Comparison of ENCODE assay signal across 8 mouse cellular contexts in genomic region chr13:104179176-104179888, GRCm38 (mm10). TPM values are rescaled to one million over a fixed set of nuclear protein-coding genes. Genes with fewer than 3 reads are reported as not detected.
A peak's percentile ranks its signal among the peaks of the same experiment; 100 is the strongest.
DNase-seq lines count a peak whose midpoint lies in the region; ATAC-seq and TF ChIP-seq lines count a peak whose summit lies in the region.

No protein-coding gene starts in this region.

- H3K4me3 ChIP-seq in left cerebral cortex, adult 2 months: peak overlapping the region; percentile 73
- peak overlapping the region; percentile 73 for H3K4me3 ChIP-seq in intestine, embryonic 14.5 days (ENCODE audit: low read depth, low read length)
- H3K4me3 ChIP-seq in neural tube, embryonic 12.5 days: peak overlapping the region; percentile 84

- H3K27me3 ChIP-seq in intestine, embryonic 14.5 days (replicated peaks; ENCODE audit: control insufficient read depth, insufficient read depth, low read length): no peaks in the 10 kb centered on the region
- no peaks in the 10 kb centered on the region for H3K27me3 ChIP-seq in neural tube, embryonic 12.5 days (replicated peaks)

- peaks cover 23% of the 10 kb centered on the region for H3K36me3 ChIP-seq in intestine, embryonic 14.5 days (ENCODE audit: control insufficient read depth, insufficient read depth, low read length)
- H3K36me3 ChIP-seq in neural tube, embryonic 12.5 days: peaks cover 9% of the 10 kb centered on the region; the same call in 1 of the 2 replicates

- WGBS in intestine, embryonic 14.5 days: 19% methylated on average over 13 of the region's 13 CpGs
- 27% methylated on average over 13 of the region's 13 CpGs for WGBS in neural tube, embryonic 12.5 days

- TF ChIP-seq CTCF in left cerebral cortex, adult 2 months (IDR thresholded peaks at IDR 0.05): no peak

- DNase-seq in left cerebral cortex, adult 2 months (ENCODE audit: extremely low spot score in 1 of 2, low spot score in 2 of 2): no peak
- no peak for DNase-seq in left cerebral cortex, postnatal 25 days (ENCODE audit: low spot score in 2 of 2)
- DNase-seq in c-Kit-positive CD71-positive TER-119-positive erythroid progenitor cells, embryonic 14.5 days (ENCODE audit: low spot score): peak; percentile 61
- no peak for DNase-seq in intestine, embryonic 14.5 days (ENCODE audit: low spot score)
- no peak for DNase-seq in left cerebral cortex, adult 8-10 months (ENCODE audit: low spot score in 2 of 2)
- DNase-seq in urinary bladder, postnatal 36 days (ENCODE audit: low spot score in 2 of 2): no peak

- H3K9me3 ChIP-seq in intestine, embryonic 14.5 days (ENCODE audit: control insufficient read depth, low read length): no peaks in the 10 kb centered on the region
- H3K9me3 ChIP-seq in neural tube, embryonic 12.5 days: no peaks in the 10 kb centered on the region

- ATAC-seq in intestine, embryonic 14.5 days (replicated peaks; ENCODE audit: low FRiP score, low TSS enrichment, low read depth): no peak
- ATAC-seq in neural tube, embryonic 12.5 days (ENCODE audit: low FRiP score, low read depth): no peak
- ATAC-seq in inflammation-experienced regulatory T-cells, adult 6 months: no peak

- intact Hi-C loops in left cerebral cortex, adult 2 months (cut with DNase I): no loop called here
- intact Hi-C loops in left cerebral cortex, postnatal 25 days (cut with DNase I): loop anchor here (5.0 kb wide), 2 partner anchors 48 to 257 kb away; partner anchors contain the start of genes Cenpk, Erbin and Ppwd1

- H3K4me1 ChIP-seq in intestine, embryonic 14.5 days (replicated peaks; ENCODE audit: control insufficient read depth, insufficient read depth, low read length): peaks cover 14% of the 10 kb centered on the region
- peaks cover 11% of the 10 kb centered on the region; the same call in 1 of the 2 replicates for H3K4me1 ChIP-seq in neural tube, embryonic 12.5 days

- peak overlapping the region; percentile 77 for H3K9ac ChIP-seq in intestine, embryonic 14.5 days (ENCODE audit: low read length)
- H3K9ac ChIP-seq in neural tube, embryonic 12.5 days: peak overlapping the region; percentile 79

- peak overlapping the region; percentile 64 for H3K4me2 ChIP-seq in intestine, embryonic 14.5 days (ENCODE audit: low read length)
- H3K4me2 ChIP-seq in neural tube, embryonic 12.5 days (replicated peaks): peak overlapping the region; percentile 72

- H3K27ac ChIP-seq in left cerebral cortex, adult 2 months: peak overlapping the region; percentile 95
- H3K27ac ChIP-seq in intestine, embryonic 14.5 days (ENCODE audit: low read depth): no peak overlapping the region
- no peak overlapping the region for H3K27ac ChIP-seq in neural tube, embryonic 12.5 days

RNA-seq across cellular contexts. Expression of gene Trim23, which starts 0.7 kb away (rescaled TPM):
- 10 to 100 TPM; 52.5 to 56.1 TPM for total RNA-seq in left cerebral cortex, adult 2 months (2021)
- 10 to 100 TPM; 54.5 to 55.4 TPM for total RNA-seq in left cerebral cortex, postnatal 25 days (2021)
- polyA plus RNA-seq in intestine, embryonic 14.5 days (2014; fragmentation: Nextera tagmentation; extraction: Ambion mirVana): 15.6 and 17.0 TPM in 2 replicates
- polyA plus RNA-seq in neural tube, embryonic 12.5 days (2016; fragmentation: Nextera tagmentation; extraction: Ambion mirVana): 25.2 and 28.4 TPM in 2 replicates
- polyA plus RNA-seq in inflammation-experienced regulatory T-cells, adult 6 months (2017; shearing (Covaris generic)): 10 to 100 TPM; 24.9 to 33.2 (median 28.6) TPM
- total RNA-seq in left cerebral cortex, adult 8-10 months (2022): 10 to 100 TPM; 55.3 to 65.0 (median 60.9) TPM

RNA-seq across cellular contexts. Expression of gene Trappc13, which starts 1.1 kb away (rescaled TPM):
- 10 to 100 TPM; 49.1 to 55.0 TPM for total RNA-seq in left cerebral cortex, adult 2 months (2021)
- 10 to 100 TPM; 52.5 to 53.6 TPM for total RNA-seq in left cerebral cortex, postnatal 25 days (2021)
- polyA plus RNA-seq in intestine, embryonic 14.5 days (2014; fragmentation: Nextera tagmentation; extraction: Ambion mirVana): 56.0 and 59.8 TPM in 2 replicates
- 77.3 and 78.1 TPM in 2 replicates for polyA plus RNA-seq in neural tube, embryonic 12.5 days (2016; fragmentation: Nextera tagmentation; extraction: Ambion mirVana)
- polyA plus RNA-seq in inflammation-experienced regulatory T-cells, adult 6 months (2017; shearing (Covaris generic)): 10 to 100 TPM; 43.0 to 54.3 (median 50.0) TPM
- total RNA-seq in left cerebral cortex, adult 8-10 months (2022): 10 to 100 TPM; 48.5 to 55.8 (median 52.1) TPM

RNA-seq across cellular contexts. Expression of gene Cenpk, which starts 49.1 kb away (rescaled TPM):
- 1 to 10 TPM in 1 of 2 experiments, under 1 TPM in 1; 0.65 to 1.7 TPM for total RNA-seq in left cerebral cortex, adult 2 months (2021)
- under 1 TPM; 0.69 to 0.94 TPM for total RNA-seq in left cerebral cortex, postnatal 25 days (2021)
- polyA plus RNA-seq in intestine, embryonic 14.5 days (2014; fragmentation: Nextera tagmentation; extraction: Ambion mirVana): 53.4 and 63.7 TPM in 2 replicates
- 39.1 and 41.5 TPM in 2 replicates for polyA plus RNA-seq in neural tube, embryonic 12.5 days (2016; fragmentation: Nextera tagmentation; extraction: Ambion mirVana)
- 10 to 100 TPM in 1 of 3 experiments, 1 to 10 TPM in 2; 4.9 to 26.3 (median 5.6) TPM for polyA plus RNA-seq in inflammation-experienced regulatory T-cells, adult 6 months (2017; shearing (Covaris generic))
- total RNA-seq in left cerebral cortex, adult 8-10 months (2022): 1 to 10 TPM in 2 of 4 experiments, under 1 TPM in 2; 0.81 to 2.5 (median 1.2) TPM

RNA-seq across cellular contexts. Expression of gene Ppwd1, which starts 49.3 kb away (rescaled TPM):
- total RNA-seq in left cerebral cortex, adult 2 months (2021): 10 to 100 TPM; 14.0 to 15.5 TPM
- total RNA-seq in left cerebral cortex, postnatal 25 days (2021): 10 to 100 TPM; 12.6 to 14.4 TPM
- polyA plus RNA-seq in intestine, embryonic 14.5 days (2014; fragmentation: Nextera tagmentation; extraction: Ambion mirVana): 11.8 and 15.1 TPM in 2 replicates
- 11.7 and 12.3 TPM in 2 replicates for polyA plus RNA-seq in neural tube, embryonic 12.5 days (2016; fragmentation: Nextera tagmentation; extraction: Ambion mirVana)
- 10 to 100 TPM; 13.5 to 16.6 (median 15.0) TPM for polyA plus RNA-seq in inflammation-experienced regulatory T-cells, adult 6 months (2017; shearing (Covaris generic))
- total RNA-seq in left cerebral cortex, adult 8-10 months (2022): 10 to 100 TPM; 10.8 to 11.6 (median 11.4) TPM
